18 mouse cellular contexts compared by ENCODE assay signal in genomic region chr17:55103470-55103869, GRCm38 (mm10).
DNase-seq lines count a peak whose midpoint lies in the region; ATAC-seq and TF ChIP-seq lines count a peak whose summit lies in the region.
"Had no signal": no experiment of that assay in that cellular context is flagged by ENCODE, and none has a peak within 500 bp of the region (broad histone marks: within the 10 kb centered on the region; RNA-seq: fewer than 3 reads in every experiment).

No protein-coding gene starts in this region.

- TF ChIP-seq CTCF in hindbrain, postnatal 0 days (IDR thresholded peaks at IDR 0.05; ENCODE audit: low read depth), result no peak

- H3K9ac ChIP-seq in hindbrain, embryonic 13.5 days, result no peak overlapping the region
- H3K9ac ChIP-seq in hindbrain, embryonic 11.5 days (ENCODE audit: low read depth, low read length), result no peak overlapping the region
- no peak overlapping the region for H3K9ac ChIP-seq in hindbrain, embryonic 16.5 days (ENCODE audit: low read depth, low read length)
- H3K9ac ChIP-seq in hindbrain, postnatal 0 days (replicated peaks; ENCODE audit: low read length), result no peak overlapping the region

- H3K4me3 ChIP-seq in hindbrain, embryonic 13.5 days, result no peak overlapping the region
- no peak overlapping the region for H3K4me3 ChIP-seq in hindbrain, embryonic 11.5 days (ENCODE audit: low read depth, low read length)
- no peak overlapping the region for H3K4me3 ChIP-seq in hindbrain, embryonic 16.5 days (ENCODE audit: low read length)
- H3K4me3 ChIP-seq in hindbrain, postnatal 0 days (ENCODE audit: low read length), result no peak overlapping the region

- WGBS in hindbrain, embryonic 13.5 days, result 90% methylated on average over 2 of the region's 2 CpGs
- WGBS in hindbrain, embryonic 11.5 days, result 86% methylated on average over 2 of the region's 2 CpGs
- 81% methylated on average over 2 of the region's 2 CpGs for WGBS in hindbrain, embryonic 16.5 days
- 81% methylated on average over 2 of the region's 2 CpGs for WGBS in hindbrain, postnatal 0 days

- DNase-seq in hindbrain, embryonic 11.5 days (ENCODE audit: low spot score), result no peak
- no peak for DNase-seq in hindbrain, postnatal 0 days (ENCODE audit: low spot score)
- DNase-seq: adrenal gland, adult 2 months; adrenal gland, adult 8-10 months; adrenal gland, postnatal 10 days; adrenal gland, postnatal 14 days; adrenal gland, postnatal 25 days; B cell, adult 2 months; cerebellum, adult 11 months; cerebellum, adult 11-12 months; cerebellum, adult 18-20 months had no signal

- H3K27ac ChIP-seq in hindbrain, embryonic 13.5 days, result no peak overlapping the region
- H3K27ac ChIP-seq in hindbrain, embryonic 11.5 days (ENCODE audit: low read depth, low read length), result no peak overlapping the region
- H3K27ac ChIP-seq in hindbrain, embryonic 16.5 days (ENCODE audit: low read depth, low read length), result no peak overlapping the region
- H3K27ac ChIP-seq in hindbrain, postnatal 0 days, result no peak overlapping the region

- no peaks in the 10 kb centered on the region for H3K27me3 ChIP-seq in hindbrain, embryonic 13.5 days
- no peaks in the 10 kb centered on the region for H3K27me3 ChIP-seq in hindbrain, embryonic 11.5 days (ENCODE audit: control insufficient read depth, insufficient read depth, low read length)
- H3K27me3 ChIP-seq in hindbrain, embryonic 16.5 days (replicated peaks; ENCODE audit: control insufficient read depth, insufficient read depth, low read length), result no peaks in the 10 kb centered on the region
- no peaks in the 10 kb centered on the region for H3K27me3 ChIP-seq in hindbrain, postnatal 0 days (ENCODE audit: insufficient read depth, low read length)
- H3K27me3 ChIP-seq: CH12.LX, Patski had no signal

- no peaks in the 10 kb centered on the region for H3K4me1 ChIP-seq in hindbrain, embryonic 13.5 days (replicated peaks)
- H3K4me1 ChIP-seq in hindbrain, embryonic 11.5 days (replicated peaks; ENCODE audit: control insufficient read depth, insufficient read depth, low read length), result no peaks in the 10 kb centered on the region
- no peaks in the 10 kb centered on the region for H3K4me1 ChIP-seq in hindbrain, embryonic 16.5 days (ENCODE audit: control insufficient read depth, insufficient read depth, low read depth, low read length)
- H3K4me1 ChIP-seq in hindbrain, postnatal 0 days (ENCODE audit: insufficient read depth, low read length), result no peaks in the 10 kb centered on the region

- no peaks in the 10 kb centered on the region for H3K36me3 ChIP-seq in hindbrain, embryonic 13.5 days
- H3K36me3 ChIP-seq in hindbrain, embryonic 11.5 days (ENCODE audit: control insufficient read depth, insufficient read depth, low read length), result no peaks in the 10 kb centered on the region
- H3K36me3 ChIP-seq in hindbrain, embryonic 16.5 days (ENCODE audit: control insufficient read depth, insufficient read depth, low read length), result no peaks in the 10 kb centered on the region
- H3K36me3 ChIP-seq in hindbrain, postnatal 0 days (ENCODE audit: insufficient read depth, low read length), result no peaks in the 10 kb centered on the region
- H3K36me3 ChIP-seq: G1E had no signal

- H3K4me2 ChIP-seq in hindbrain, embryonic 13.5 days, result no peak overlapping the region
- no peak overlapping the region for H3K4me2 ChIP-seq in hindbrain, embryonic 11.5 days (replicated peaks; ENCODE audit: low read depth, low read length)
- no peak overlapping the region for H3K4me2 ChIP-seq in hindbrain, embryonic 16.5 days (ENCODE audit: low read length)
- no peak overlapping the region for H3K4me2 ChIP-seq in hindbrain, postnatal 0 days (ENCODE audit: low read depth, low read length)

- H3K9me3 ChIP-seq in hindbrain, embryonic 13.5 days, result no peaks in the 10 kb centered on the region
- no peaks in the 10 kb centered on the region for H3K9me3 ChIP-seq in hindbrain, embryonic 11.5 days (ENCODE audit: control insufficient read depth, low read length)
- no peaks in the 10 kb centered on the region for H3K9me3 ChIP-seq in hindbrain, embryonic 16.5 days (ENCODE audit: control insufficient read depth, low read length)
- no peaks in the 10 kb centered on the region for H3K9me3 ChIP-seq in hindbrain, postnatal 0 days (ENCODE audit: low read length)

- peak; percentile 57; the same call in 1 of the 2 replicates for ATAC-seq in hindbrain, embryonic 13.5 days (ENCODE audit: low FRiP score)
- ATAC-seq in hindbrain, embryonic 11.5 days (ENCODE audit: low FRiP score), result no peak
- ATAC-seq in hindbrain, embryonic 16.5 days, result peak; percentile 58; the same call in 1 of the 2 replicates
- no peak for ATAC-seq in hindbrain, postnatal 0 days
- ATAC-seq: activated CD4-positive, CD25-positive, alpha-beta regulatory T cell, adult 4 months; CD4-positive, CD25-positive, alpha-beta regulatory T cell, adult 4 months; Patski had no signal

Comparison
In these comparisons a context has a peak if more than half of its experiments do, and no peak if none do; other contexts are left out.
1. ATAC-seq: peak in hindbrain, embryonic 13.5 days (single experiment) and hindbrain, embryonic 16.5 days (single experiment); none in hindbrain, embryonic 11.5 days (single experiment) and hindbrain, postnatal 0 days (single experiment).